ENCODE assay signal across 18 mouse cellular contexts in genomic region chr6:25766283-25766682, GRCm38 (mm10). TPM values are rescaled to one million over a fixed set of nuclear protein-coding genes. Genes with fewer than 3 reads are reported as not detected.
DNase-seq lines count a peak whose midpoint lies in the region; ATAC-seq and TF ChIP-seq lines count a peak whose summit lies in the region.
"Had no signal": no experiment of that assay in that cellular context is flagged by ENCODE, and none has a peak within 500 bp of the region (broad histone marks: within the 10 kb centered on the region; RNA-seq: fewer than 3 reads in every experiment).

No protein-coding gene starts in this region.

- no peaks in the 10 kb centered on the region; the same call in none of the 2 replicates for H3K4me1 ChIP-seq in hindbrain, embryonic 16.5 days (ENCODE audit: control insufficient read depth, insufficient read depth, low read depth, low read length)
- H3K4me1 ChIP-seq in hindbrain, embryonic 11.5 days (replicated peaks; ENCODE audit: control insufficient read depth, insufficient read depth, low read length), result no peaks in the 10 kb centered on the region
- no peaks in the 10 kb centered on the region for H3K4me1 ChIP-seq in midbrain, postnatal 0 days (ENCODE audit: insufficient read depth, low read length)
- H3K4me1 ChIP-seq: heart, embryonic 15.5 days; liver, embryonic 13.5 days; megakaryocyte, embryonic 14.5 days; neural tube, embryonic 12.5 days had no signal

- peak; percentile 32; the same call in 1 of the 2 replicates for ATAC-seq in hindbrain, embryonic 16.5 days
- ATAC-seq in hindbrain, embryonic 11.5 days (ENCODE audit: low FRiP score), result no peak
- ATAC-seq in midbrain, postnatal 0 days (ENCODE audit: low FRiP score), result no peak
- ATAC-seq: CD4-positive, CD25-positive, alpha-beta regulatory T cell, adult 4 months had no signal

- 75% methylated on average over 10 of the region's 10 CpGs for WGBS in hindbrain, embryonic 16.5 days
- WGBS in hindbrain, embryonic 11.5 days, result 86% methylated on average over 10 of the region's 10 CpGs
- WGBS in midbrain, postnatal 0 days, result 68% methylated on average over 10 of the region's 10 CpGs

- no peak overlapping the region for H3K4me3 ChIP-seq in hindbrain, embryonic 16.5 days (ENCODE audit: low read length)
- no peak overlapping the region for H3K4me3 ChIP-seq in hindbrain, embryonic 11.5 days (ENCODE audit: low read depth, low read length)
- no peak overlapping the region for H3K4me3 ChIP-seq in midbrain, postnatal 0 days (ENCODE audit: low read depth, low read length)
- H3K4me3 ChIP-seq: heart, embryonic 15.5 days; hindbrain, embryonic 15.5 days; liver, embryonic 13.5 days; megakaryocyte, embryonic 14.5 days; neural tube, embryonic 12.5 days had no signal

- no peaks in the 10 kb centered on the region for H3K27me3 ChIP-seq in hindbrain, embryonic 16.5 days (replicated peaks; ENCODE audit: control insufficient read depth, insufficient read depth, low read length)
- no peaks in the 10 kb centered on the region for H3K27me3 ChIP-seq in hindbrain, embryonic 11.5 days (ENCODE audit: control insufficient read depth, insufficient read depth, low read length)
- no peaks in the 10 kb centered on the region for H3K27me3 ChIP-seq in midbrain, postnatal 0 days (ENCODE audit: insufficient read depth, low read length)
- H3K27me3 ChIP-seq: heart, embryonic 15.5 days; hindbrain, embryonic 15.5 days; liver, embryonic 13.5 days; megakaryocyte, embryonic 14.5 days; neural tube, embryonic 12.5 days had no signal

- no peak overlapping the region for H3K9ac ChIP-seq in hindbrain, embryonic 16.5 days (ENCODE audit: low read depth, low read length)
- H3K9ac ChIP-seq in hindbrain, embryonic 11.5 days (ENCODE audit: low read depth, low read length), result no peak overlapping the region
- no peak overlapping the region for H3K9ac ChIP-seq in midbrain, postnatal 0 days (replicated peaks; ENCODE audit: low read length, poor library complexity, severe bottlenecking)
- H3K9ac ChIP-seq: heart, embryonic 15.5 days; hindbrain, embryonic 15.5 days; liver, embryonic 13.5 days; neural tube, embryonic 12.5 days had no signal

- no peak overlapping the region for H3K4me2 ChIP-seq in hindbrain, embryonic 16.5 days (ENCODE audit: low read length)
- no peak overlapping the region for H3K4me2 ChIP-seq in hindbrain, embryonic 11.5 days (replicated peaks; ENCODE audit: low read depth, low read length)
- no peak overlapping the region for H3K4me2 ChIP-seq in midbrain, postnatal 0 days (ENCODE audit: low read depth, low read length, poor library complexity, severe bottlenecking)
- H3K4me2 ChIP-seq: heart, embryonic 15.5 days; liver, embryonic 13.5 days; neural tube, embryonic 12.5 days had no signal

- TF ChIP-seq CTCF in midbrain, postnatal 0 days (IDR thresholded peaks at IDR 0.05), result peak; percentile 53

- no peak for DNase-seq in hindbrain, embryonic 11.5 days (ENCODE audit: low spot score)
- peak; percentile 31 to 34 for DNase-seq in left cerebral cortex, postnatal 25 days (ENCODE audit: low spot score in 2 of 2)
- no peak for DNase-seq in left cerebral cortex, adult 18-20 months (ENCODE audit: low spot score in 2 of 2)
- DNase-seq in right cerebral cortex, adult 18-20 months, result peak; percentile 12
- DNase-seq in right cerebral cortex, postnatal 4 days, result no peak
- peak; percentile 47 for DNase-seq in midbrain, postnatal 0 days (ENCODE audit: low spot score)
- DNase-seq: cerebellum, adult 11-12 months; heart, postnatal 36 days; kidney, adult 9 months; liver, embryonic 13.5 days; lung, adult 2 months; thymus, postnatal 14 days had no signal

- no peaks in the 10 kb centered on the region for H3K9me3 ChIP-seq in hindbrain, embryonic 16.5 days (ENCODE audit: control insufficient read depth, low read length)
- H3K9me3 ChIP-seq in hindbrain, embryonic 11.5 days (ENCODE audit: control insufficient read depth, low read length), result no peaks in the 10 kb centered on the region
- no peaks in the 10 kb centered on the region for H3K9me3 ChIP-seq in midbrain, postnatal 0 days (ENCODE audit: low read length)
- H3K9me3 ChIP-seq: heart, embryonic 15.5 days; hindbrain, embryonic 15.5 days; liver, embryonic 13.5 days; megakaryocyte, embryonic 14.5 days; neural tube, embryonic 12.5 days had no signal

- intact Hi-C loops in left cerebral cortex, postnatal 25 days (cut with DNase I), result loop anchor here (5.0 to 10.0 kb wide), 4 partner anchors 451 to 1231 kb away; no protein-coding TSS in a partner anchor

- peaks cover 14% of the 10 kb centered on the region for H3K36me3 ChIP-seq in hindbrain, embryonic 16.5 days (ENCODE audit: control insufficient read depth, insufficient read depth, low read length)
- H3K36me3 ChIP-seq in hindbrain, embryonic 11.5 days (ENCODE audit: control insufficient read depth, insufficient read depth, low read length), result no peaks in the 10 kb centered on the region
- H3K36me3 ChIP-seq in midbrain, postnatal 0 days (ENCODE audit: insufficient read depth, low read length), result peaks cover 6% of the 10 kb centered on the region; the same call in 1 of the 2 replicates

- H3K27ac ChIP-seq in hindbrain, embryonic 16.5 days (ENCODE audit: low read depth, low read length), result no peak overlapping the region
- no peak overlapping the region for H3K27ac ChIP-seq in hindbrain, embryonic 11.5 days (ENCODE audit: low read depth, low read length)
- H3K27ac ChIP-seq in midbrain, postnatal 0 days (ENCODE audit: low read depth, low read length), result no peak overlapping the region
- H3K27ac ChIP-seq: heart, embryonic 15.5 days; hindbrain, embryonic 15.5 days; liver, embryonic 13.5 days; neural tube, embryonic 12.5 days had no signal

RNA-seq across cellular contexts. Expression of gene Pot1a, which starts 42.8 kb away (rescaled TPM):
- polyA plus RNA-seq in hindbrain, embryonic 16.5 days (2015; fragmentation: Nextera tagmentation; extraction: Ambion mirVana), result 27.5 and 28.9 TPM in 2 replicates
- 39.6 and 43.3 TPM in 2 replicates for polyA plus RNA-seq in hindbrain, embryonic 11.5 days (2014; fragmentation: Nextera tagmentation; extraction: Ambion mirVana)
- 10 to 100 TPM; 13.6 to 15.9 TPM for total RNA-seq in left cerebral cortex, postnatal 25 days (2021)
- 10 to 100 TPM; 16.6 to 20.0 TPM for total RNA-seq in left cerebral cortex, adult 18-20 months (2021)
- 19.9 and 25.5 TPM in 2 replicates for total RNA-seq in midbrain, postnatal 0 days (2014; rRNA removed)
- 15.7 and 16.4 TPM in 2 replicates for polyA plus RNA-seq in midbrain, postnatal 0 days (2015; fragmentation: Nextera tagmentation; extraction: Ambion mirVana)

Comparison
In these comparisons a context has a peak if more than half of its experiments do, and no peak if none do; other contexts are left out.
1. DNase-seq: peak in left cerebral cortex, postnatal 25 days (2 of 2), right cerebral cortex, adult 18-20 months (single experiment) and midbrain, postnatal 0 days (single experiment); none in hindbrain, embryonic 11.5 days (single experiment), left cerebral cortex, adult 18-20 months (0 of 2) and right cerebral cortex, postnatal 4 days (single experiment).